Mouse (Mus musculus): Measurements from ENCODE around the gene Pcbp3.

Pcbp3 gene

GRCm38 (mm10) chr10:76924441-76924840 lies 37.2 kb downstream of the Pcbp3 start:
- DNase-seq, result no peak

DNA sequence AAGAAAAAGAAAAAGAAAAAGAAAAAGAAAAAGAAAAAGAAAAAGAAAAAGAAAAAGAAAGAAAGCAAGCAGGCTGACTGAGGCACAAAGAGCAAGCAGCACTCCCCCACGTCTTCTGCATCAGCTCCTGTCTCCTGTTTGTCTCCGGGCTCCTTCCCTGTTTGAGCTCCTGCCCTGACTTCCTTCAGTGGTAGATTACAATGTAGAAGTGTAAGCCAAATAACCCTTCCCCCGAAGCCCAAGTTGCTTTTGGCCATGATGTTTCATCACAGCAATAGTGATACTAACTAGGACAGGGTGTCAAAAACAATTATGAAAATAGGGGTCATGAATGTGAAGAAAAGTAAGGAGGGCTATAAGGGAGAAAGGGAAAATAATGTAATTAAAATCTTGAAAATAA lies 43.6 kb downstream of the Pcbp3 start:
- DNase-seq, result no peak

DNA sequence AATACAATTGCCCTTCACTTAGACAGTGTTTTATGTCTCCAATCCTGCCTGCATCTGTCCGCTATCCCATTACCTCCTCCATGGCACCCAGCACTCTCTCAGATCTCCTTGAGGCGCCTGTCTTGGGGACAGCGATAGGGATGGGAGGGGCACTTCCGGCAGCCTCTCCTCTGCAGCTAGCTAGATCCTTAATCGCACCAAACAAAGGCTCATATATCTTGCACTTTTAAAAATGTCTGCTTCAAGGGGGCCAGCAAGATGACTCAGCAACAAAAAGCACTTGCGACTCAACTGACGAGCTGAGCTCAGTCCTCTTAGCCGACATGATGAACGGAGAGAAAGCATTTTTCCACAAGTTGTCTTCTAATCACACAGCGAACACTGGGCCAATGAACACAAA lies 55.3 kb downstream of the Pcbp3 start:
- no peak for DNase-seq

GRCm38 (mm10) chr10:76905935-76906341 lies 55.7 kb downstream of the Pcbp3 start:
- DNase-seq, result no peak

DNA sequence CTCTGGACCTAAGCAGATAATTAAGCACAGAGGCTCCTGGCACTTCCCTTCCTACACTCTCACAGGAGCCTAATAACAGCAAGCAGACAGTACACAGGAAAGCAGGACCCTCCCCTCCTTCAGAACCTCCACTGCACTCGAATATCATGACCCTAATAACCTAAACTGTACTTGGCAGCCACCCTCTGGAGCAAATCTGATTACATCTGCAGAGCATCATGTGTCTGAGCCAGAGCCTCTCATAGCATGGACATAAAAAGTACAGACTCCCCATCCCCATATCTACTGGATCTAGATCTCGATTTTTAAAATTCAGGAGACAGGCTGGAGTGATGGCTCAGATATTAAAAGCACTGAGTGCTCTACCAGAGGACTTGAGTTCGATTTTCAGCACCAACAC lies 58.0 kb downstream of the Pcbp3 start:
- DNase-seq, result no peak

DNA sequence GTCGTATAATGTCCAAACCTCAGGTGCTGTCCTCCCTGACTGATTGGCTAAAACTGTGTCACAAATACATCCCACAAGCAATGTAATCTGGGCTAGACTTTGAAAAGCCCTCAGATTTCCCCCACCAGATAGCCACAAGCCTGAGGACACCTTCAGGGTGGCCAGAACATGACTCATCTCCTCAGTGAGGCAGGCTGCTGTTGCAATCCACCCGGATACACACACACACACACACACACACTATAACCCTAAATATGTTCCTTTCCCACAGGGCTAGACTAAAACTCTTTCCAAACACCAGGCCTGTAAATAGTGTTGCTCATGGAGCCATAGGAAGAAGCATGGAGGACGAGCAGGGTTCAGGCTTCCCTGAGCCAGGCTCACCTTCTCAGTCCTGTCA lies 58.6 kb downstream of the Pcbp3 start:
- DNase-seq, result no peak

GRCm38 (mm10) chr10:76902588-76902987 lies 59.1 kb downstream of the Pcbp3 start:
- peak; percentile 47 for DNase-seq

DNA sequence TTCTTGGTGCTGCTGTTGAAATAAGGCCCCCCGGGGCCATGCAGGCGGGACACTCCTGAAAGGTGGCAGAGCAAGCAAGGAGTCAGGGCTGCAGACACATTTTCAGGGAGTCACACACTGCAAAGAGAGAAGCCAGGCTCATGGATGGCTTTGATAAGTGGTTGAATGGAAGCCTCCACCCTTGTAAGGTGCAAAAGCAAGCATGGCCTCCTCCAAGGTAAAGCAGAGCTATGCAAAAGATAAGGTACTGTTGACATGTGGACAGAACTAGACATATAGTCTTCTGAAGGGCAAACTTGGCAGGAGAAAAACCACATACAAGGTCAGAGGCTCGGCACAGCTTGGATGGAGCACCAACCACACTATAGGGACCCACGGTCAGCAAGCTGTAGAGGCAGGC lies 63.3 kb downstream of the Pcbp3 start:
- no peak for DNase-seq

DNA sequence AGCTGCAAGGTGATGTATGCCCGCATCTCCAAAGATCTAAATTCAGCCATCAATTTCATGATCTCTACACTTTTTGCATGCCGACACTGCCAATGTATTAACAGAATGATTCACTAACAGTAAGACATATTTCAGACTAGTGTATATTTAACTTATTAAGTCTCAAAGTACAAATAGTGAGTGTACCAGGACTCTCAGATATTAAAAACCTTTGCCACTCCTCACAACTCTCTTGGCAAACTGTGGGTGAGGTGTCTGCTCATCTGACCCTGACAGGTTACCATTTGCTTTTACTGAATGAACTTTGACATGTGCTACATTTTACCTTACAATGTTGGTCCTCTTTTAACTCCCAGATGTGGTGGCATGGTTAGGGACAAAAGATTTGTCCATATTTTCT lies 70.2 kb downstream of the Pcbp3 start:
- DNase-seq, result no peak

GRCm38 (mm10) chr10:76883442-76884244 lies 78.0 kb downstream of the Pcbp3 start:
- DNase-seq, result no peak

DNA sequence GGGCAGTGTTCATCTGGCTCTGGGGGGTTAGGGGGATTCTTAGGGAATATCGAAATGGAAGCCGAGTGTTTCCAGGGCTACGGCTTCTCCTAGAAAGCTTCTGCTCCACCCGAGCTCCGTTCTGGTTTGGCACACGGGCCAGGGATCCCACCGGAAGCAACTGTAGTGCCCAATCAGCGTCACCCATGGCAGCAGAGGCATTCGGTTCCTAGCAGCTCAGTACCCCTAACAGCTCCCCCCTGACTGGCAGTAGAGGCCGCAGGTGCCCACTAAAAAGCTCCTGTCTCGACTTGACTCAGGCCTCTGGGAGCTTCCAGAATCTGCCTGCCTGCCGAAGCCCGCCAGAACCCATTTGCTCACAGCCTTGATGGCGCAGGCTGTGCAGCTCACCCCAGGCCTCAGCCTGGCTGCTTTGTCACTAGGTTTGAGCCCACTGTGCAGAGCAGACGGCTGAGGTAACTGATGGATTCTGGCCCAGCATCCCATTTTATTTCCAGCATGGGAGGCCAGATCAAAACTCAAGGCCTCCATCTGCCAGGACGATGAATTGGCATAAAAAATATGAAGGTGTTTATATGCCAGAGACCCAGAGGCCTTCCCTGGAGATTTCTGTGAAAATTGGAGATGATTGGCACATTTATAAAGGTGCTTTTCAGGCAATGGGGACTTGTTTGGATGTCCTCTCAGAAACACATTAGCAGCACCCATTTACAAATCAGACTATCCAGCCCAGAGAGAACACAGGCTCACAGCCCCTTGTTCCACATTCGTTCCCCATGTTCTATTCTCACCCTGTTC lies 78.8 kb downstream of the Pcbp3 start:
- peak; percentile 81 for DNase-seq

DNA sequence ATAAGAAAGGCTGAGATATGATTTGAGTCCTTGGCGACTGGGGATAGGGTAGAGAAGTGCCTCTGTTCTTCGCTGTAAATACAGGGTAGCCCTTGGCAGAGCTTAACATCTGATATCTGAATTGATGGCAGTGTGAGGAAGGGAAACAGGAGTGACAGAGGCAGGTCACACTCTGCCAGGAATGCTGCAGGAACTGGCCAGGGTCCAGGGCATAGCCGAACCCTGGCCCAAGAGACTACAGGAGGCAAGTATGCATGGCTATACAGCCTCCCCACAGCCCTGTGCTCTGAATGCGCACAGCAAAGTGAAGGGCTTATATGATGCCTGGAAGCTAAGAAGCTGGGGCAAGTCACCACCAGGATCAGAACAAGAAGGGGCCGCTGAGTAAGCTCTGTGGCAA lies 79.8 kb downstream of the Pcbp3 start:
- peak; percentile 67 for DNase-seq

GRCm38 (mm10) chr10:76875310-76875709 lies 86.4 kb downstream of the Pcbp3 start:
- no peak for DNase-seq

DNA sequence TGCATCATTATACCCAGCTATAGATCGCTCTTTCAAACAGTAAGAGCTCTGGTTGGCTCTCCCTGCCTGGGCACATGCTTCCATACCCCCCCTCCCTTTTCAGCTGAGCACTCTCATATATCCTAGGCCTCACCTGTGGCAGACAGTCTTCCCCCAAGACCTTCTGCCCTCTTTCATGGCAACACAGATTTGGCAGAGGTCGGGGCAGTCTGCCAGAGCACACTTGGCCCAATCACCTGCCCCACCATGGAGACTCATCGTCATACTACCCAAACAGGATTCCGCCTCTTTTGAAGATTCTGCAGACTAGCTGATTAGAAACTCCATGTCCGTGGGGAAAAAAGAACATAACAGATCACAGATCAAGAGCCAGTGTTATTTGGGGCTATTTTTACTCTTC lies 86.8 kb downstream of the Pcbp3 start:
- DNase-seq, result no peak

DNA sequence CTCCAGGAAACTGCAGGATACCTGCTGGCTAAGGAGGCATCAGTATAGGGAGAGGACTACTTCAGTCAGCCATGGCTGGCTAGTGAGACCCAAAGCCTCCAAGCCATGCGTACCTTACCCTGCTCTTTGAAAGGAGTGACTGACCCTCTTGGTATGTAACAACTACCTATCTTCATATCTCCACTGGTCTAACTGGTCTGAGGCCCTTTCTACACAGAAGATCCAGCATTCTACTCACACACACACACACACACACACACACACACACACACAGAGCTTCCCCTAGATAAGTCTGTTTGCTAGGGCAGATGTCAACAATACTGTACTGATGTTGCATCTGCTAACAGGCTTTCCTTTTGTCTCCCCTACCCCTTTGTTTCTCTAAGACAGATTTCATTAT lies 87.3 kb downstream of the Pcbp3 start:
- no peak for DNase-seq

- DNase-seq, result peak; percentile 59
These were observed 87.7 kb downstream of the Pcbp3 start for GRCm38 (mm10) chr10:76873948-76874347.

DNA sequence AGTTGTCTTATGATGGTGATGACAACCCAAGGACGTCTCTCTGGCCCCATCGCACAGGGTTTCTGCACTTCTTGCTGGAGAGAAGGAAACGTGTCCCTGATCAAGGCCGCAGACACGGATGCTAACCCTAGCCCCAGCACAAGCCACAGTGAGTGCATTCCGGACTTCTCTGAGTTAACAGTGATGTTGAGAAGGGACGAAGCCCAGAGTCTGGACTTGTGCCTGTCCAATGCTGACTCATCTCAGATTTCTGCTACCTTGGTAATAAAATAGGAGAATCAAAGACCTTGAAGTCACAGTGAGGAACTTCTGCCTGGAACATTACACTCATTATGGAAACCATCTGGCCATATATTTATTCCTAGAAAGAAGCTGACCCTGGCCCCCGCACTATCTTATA lies 89.0 kb downstream of the Pcbp3 start:
- no peak for DNase-seq

DNA sequence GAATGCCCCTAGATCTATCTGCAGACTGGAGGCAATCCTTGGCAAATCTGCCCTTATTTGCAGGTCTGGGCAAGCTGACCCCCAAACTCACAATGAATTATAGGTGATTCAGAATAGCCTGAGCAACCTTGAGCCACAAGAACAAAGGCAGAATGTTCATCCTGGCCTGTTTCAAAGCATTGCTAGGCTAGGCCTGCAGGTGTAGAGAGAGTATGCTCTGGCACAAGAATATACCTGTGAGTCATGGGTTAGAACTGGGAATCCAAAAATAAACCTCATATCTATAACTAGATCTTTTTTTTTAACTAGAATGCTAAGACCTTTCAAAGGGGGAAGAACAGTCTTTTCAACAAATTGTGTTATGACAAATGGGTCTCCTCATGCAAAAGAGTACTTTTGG lies 95.8 kb downstream of the Pcbp3 start:
- no peak for DNase-seq

GRCm38 (mm10) chr10:76860998-76861397 lies 100.7 kb downstream of the Pcbp3 start:
- no peak for DNase-seq

GRCm38 (mm10) chr10:76859355-76860127 lies 102.1 kb downstream of the Pcbp3 start:
- no peak for DNase-seq

DNA sequence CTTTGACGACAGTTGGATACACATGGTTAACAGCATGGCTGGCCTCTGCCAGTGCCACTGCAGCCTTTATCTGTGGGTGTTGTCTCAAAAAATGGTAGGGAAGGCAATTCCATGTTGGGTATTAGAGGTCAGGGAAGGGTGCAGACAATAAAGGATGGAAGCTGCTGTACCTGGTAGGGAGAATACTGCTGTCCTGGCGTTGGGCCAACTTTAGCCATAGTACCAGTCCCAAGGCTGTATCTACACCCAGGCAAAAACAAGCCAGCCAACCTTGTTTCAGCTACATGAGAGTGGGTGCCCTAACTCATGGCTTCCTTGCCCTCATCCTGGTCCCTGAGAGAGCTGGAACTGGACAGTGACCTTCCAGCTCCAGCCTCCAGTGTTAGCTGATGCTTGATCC lies 103.8 kb downstream of the Pcbp3 start:
- no peak for DNase-seq

- DNase-seq, result no peak
These were observed 115.2 kb downstream of the Pcbp3 start for GRCm38 (mm10) chr10:76846480-76846879.

- DNase-seq, result no peak
These were observed 116.8 kb downstream of the Pcbp3 start for GRCm38 (mm10) chr10:76844901-76845300.

DNA sequence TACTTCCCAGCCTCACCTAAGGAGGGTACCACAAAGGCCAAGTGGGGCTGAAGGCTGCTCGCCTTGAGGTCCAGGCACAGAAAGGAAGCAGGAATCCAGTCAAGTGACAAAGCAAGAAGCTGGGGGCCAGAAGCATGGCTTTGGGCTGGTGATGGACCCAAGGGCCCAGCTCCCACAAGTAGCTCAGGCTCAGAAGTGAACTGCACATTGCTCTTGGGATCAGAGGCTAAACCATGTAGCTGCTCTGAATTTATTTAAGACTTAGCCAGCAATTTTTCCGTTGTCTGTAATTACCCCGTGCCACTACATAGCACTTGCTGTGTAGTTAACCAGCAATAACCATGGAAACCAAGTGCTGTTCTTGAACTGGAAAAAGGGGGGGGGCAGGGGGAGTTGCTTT lies 117.3 kb downstream of the Pcbp3 start:
- DNase-seq, result no peak
